In genomic region chr3:87151294-87151826, GRCm38 (mm10) we compare ENCODE assay signal across 8 mouse cellular contexts. TPM values are rescaled to one million over a fixed set of nuclear protein-coding genes. Genes with fewer than 3 reads are reported as not detected.
DNase-seq lines count a peak whose midpoint lies in the region; ATAC-seq and TF ChIP-seq lines count a peak whose summit lies in the region.
"Had no signal": no experiment of that assay in that cellular context is flagged by ENCODE, and none has a peak within 500 bp of the region (broad histone marks: within the 10 kb centered on the region; RNA-seq: fewer than 3 reads in every experiment).

No protein-coding gene starts in this region.

- H3K27me3 ChIP-seq in neural tube, embryonic 11.5 days (ENCODE audit: control insufficient read depth, insufficient read depth, low read length), result no peaks in the 10 kb centered on the region
- H3K27me3 ChIP-seq in forebrain, embryonic 15.5 days, result no peaks in the 10 kb centered on the region
- H3K27me3 ChIP-seq in limb, embryonic 13.5 days, result no peaks in the 10 kb centered on the region
- no peaks in the 10 kb centered on the region for H3K27me3 ChIP-seq in stomach, postnatal 0 days (ENCODE audit: control insufficient read depth, insufficient read depth, low read length)

- H3K36me3 ChIP-seq in neural tube, embryonic 11.5 days (ENCODE audit: control insufficient read depth, insufficient read depth, low read length), result no peaks in the 10 kb centered on the region
- H3K36me3 ChIP-seq in forebrain, embryonic 15.5 days, result peaks cover 2% of the 10 kb centered on the region; the same call in 1 of the 2 replicates
- H3K36me3 ChIP-seq in limb, embryonic 13.5 days, result peaks cover 11% of the 10 kb centered on the region
- no peaks in the 10 kb centered on the region for H3K36me3 ChIP-seq in stomach, postnatal 0 days (ENCODE audit: control insufficient read depth, insufficient read depth, low read length)

- no peak for DNase-seq in neural tube, embryonic 11.5 days (ENCODE audit: low spot score)
- no peak for DNase-seq in neural tube, embryonic 10.5 days (ENCODE audit: extremely low spot score, low spot score)
- no peak for DNase-seq in stomach, postnatal 0 days (ENCODE audit: low spot score)
- DNase-seq in left cerebral cortex, postnatal 36 days (ENCODE audit: low spot score in 2 of 2), result no peak
- no peak for DNase-seq in thymus, postnatal 10 days (ENCODE audit: low spot score in 2 of 2)

- ATAC-seq in neural tube, embryonic 11.5 days (ENCODE audit: insufficient read depth, low FRiP score, low TSS enrichment), result no peak
- ATAC-seq in forebrain, embryonic 15.5 days (replicated peaks), result no peak
- ATAC-seq in limb, embryonic 13.5 days (ENCODE audit: low FRiP score, low read depth), result no peak
- ATAC-seq in stomach, postnatal 0 days (ENCODE audit: low FRiP score, low TSS enrichment), result no peak

- H3K4me3 ChIP-seq in neural tube, embryonic 11.5 days (ENCODE audit: low read depth, low read length), result no peak overlapping the region
- H3K4me3 ChIP-seq in forebrain, embryonic 15.5 days, result no peak overlapping the region
- peak overlapping the region; percentile 1; the same call in 1 of the 2 replicates for H3K4me3 ChIP-seq in limb, embryonic 13.5 days
- H3K4me3 ChIP-seq in stomach, postnatal 0 days (ENCODE audit: low read depth, low read length), result no peak overlapping the region

- no peak for TF ChIP-seq EP300 in stomach, postnatal 0 days (optimal IDR thresholded peaks at IDR 0.05)

- intact Hi-C loops in left cerebral cortex, postnatal 36 days (cut with DNase I), result no loop called here

- H3K9ac ChIP-seq in neural tube, embryonic 11.5 days (ENCODE audit: low read length), result no peak overlapping the region; the same call in 1 of the 2 replicates
- no peak overlapping the region for H3K9ac ChIP-seq in forebrain, embryonic 15.5 days (replicated peaks)
- H3K9ac ChIP-seq in limb, embryonic 13.5 days, result peak overlapping the region; percentile 70
- H3K9ac ChIP-seq in stomach, postnatal 0 days (ENCODE audit: low read length), result peak overlapping the region; percentile 43; the same call in 1 of the 2 replicates

- peaks cover 36% of the 10 kb centered on the region for H3K4me1 ChIP-seq in neural tube, embryonic 11.5 days (ENCODE audit: control insufficient read depth, insufficient read depth, low read length)
- peaks cover 54% of the 10 kb centered on the region for H3K4me1 ChIP-seq in forebrain, embryonic 15.5 days
- peaks cover 90% of the 10 kb centered on the region for H3K4me1 ChIP-seq in limb, embryonic 13.5 days
- peaks cover 10% of the 10 kb centered on the region for H3K4me1 ChIP-seq in stomach, postnatal 0 days (replicated peaks; ENCODE audit: control insufficient read depth, insufficient read depth)

- no peak overlapping the region for H3K4me2 ChIP-seq in neural tube, embryonic 11.5 days (ENCODE audit: low read depth)
- H3K4me2 ChIP-seq in forebrain, embryonic 15.5 days (replicated peaks), result no peak overlapping the region
- peak overlapping the region; percentile 50 for H3K4me2 ChIP-seq in limb, embryonic 13.5 days (replicated peaks)
- H3K4me2 ChIP-seq in stomach, postnatal 0 days (replicated peaks; ENCODE audit: low read depth), result no peak overlapping the region

- WGBS in neural tube, embryonic 11.5 days, result 56% methylated on average over 2 of the region's 2 CpGs
- 34% methylated on average over 2 of the region's 2 CpGs for WGBS in forebrain, embryonic 15.5 days
- 38% methylated on average over 2 of the region's 2 CpGs for WGBS in limb, embryonic 13.5 days
- WGBS in stomach, postnatal 0 days, result 58% methylated on average over 2 of the region's 2 CpGs

- no peaks in the 10 kb centered on the region for H3K9me3 ChIP-seq in neural tube, embryonic 11.5 days (ENCODE audit: control insufficient read depth, low read length)
- no peaks in the 10 kb centered on the region for H3K9me3 ChIP-seq in forebrain, embryonic 15.5 days
- no peaks in the 10 kb centered on the region for H3K9me3 ChIP-seq in limb, embryonic 13.5 days
- H3K9me3 ChIP-seq in stomach, postnatal 0 days (ENCODE audit: control insufficient read depth, low read length), result no peaks in the 10 kb centered on the region

- H3K27ac ChIP-seq in neural tube, embryonic 11.5 days (ENCODE audit: low read depth, low read length), result peak overlapping the region; percentile 90
- peak overlapping the region; percentile 79 for H3K27ac ChIP-seq in forebrain, embryonic 15.5 days (replicated peaks)
- H3K27ac ChIP-seq in limb, embryonic 13.5 days, result peak overlapping the region; percentile 100
- peak overlapping the region; percentile 94 for H3K27ac ChIP-seq in stomach, postnatal 0 days (replicated peaks)

- no peak for TF ChIP-seq CTCF in stomach, postnatal 0 days (IDR thresholded peaks at IDR 0.05; ENCODE audit: low read depth)

RNA-seq across cellular contexts. Expression of gene Kirrel, which starts 23.2 kb away (rescaled TPM):
- polyA plus RNA-seq in neural tube, embryonic 11.5 days (2014; fragmentation: Nextera tagmentation; extraction: Ambion mirVana), result 10.1 and 11.0 TPM in 2 replicates
- 5.0 and 5.7 TPM in 2 replicates for polyA plus RNA-seq in forebrain, embryonic 15.5 days (2015; fragmentation: Nextera tagmentation; extraction: Ambion mirVana)
- polyA plus RNA-seq in limb, embryonic 13.5 days (2015; fragmentation: Nextera tagmentation; extraction: Ambion mirVana), result 25.6 and 26.1 TPM in 2 replicates
- polyA plus RNA-seq in stomach, postnatal 0 days (2015; fragmentation: Nextera tagmentation; extraction: Ambion mirVana), result 4.1 and 4.5 TPM in 2 replicates
- total RNA-seq in left cerebral cortex, postnatal 36 days (2021), result 1 to 10 TPM; 3.5 to 6.1 TPM
- total RNA-seq: neutrophil, adult 5-6 weeks had no signal

Comparison
In these comparisons a context has a peak if more than half of its experiments do, and no peak if none do; other contexts are left out.
1. H3K9ac ChIP-seq: peak in limb, embryonic 13.5 days (single experiment) and stomach, postnatal 0 days (single experiment); none in neural tube, embryonic 11.5 days (single experiment) and forebrain, embryonic 15.5 days (single experiment).
2. Peak in every context shown above with its lines, with median percentiles within 50 percentile points of each other: H3K27ac ChIP-seq.